Mouse (Mus musculus): ENCODE measurements at regions not wholly inside any gene's neighbourhood (a gene's known extent, or its start where the extent isn't known, plus 50 kb on each side); places are given as distances from the start of the nearest gene placed in this dataset.

DNA sequence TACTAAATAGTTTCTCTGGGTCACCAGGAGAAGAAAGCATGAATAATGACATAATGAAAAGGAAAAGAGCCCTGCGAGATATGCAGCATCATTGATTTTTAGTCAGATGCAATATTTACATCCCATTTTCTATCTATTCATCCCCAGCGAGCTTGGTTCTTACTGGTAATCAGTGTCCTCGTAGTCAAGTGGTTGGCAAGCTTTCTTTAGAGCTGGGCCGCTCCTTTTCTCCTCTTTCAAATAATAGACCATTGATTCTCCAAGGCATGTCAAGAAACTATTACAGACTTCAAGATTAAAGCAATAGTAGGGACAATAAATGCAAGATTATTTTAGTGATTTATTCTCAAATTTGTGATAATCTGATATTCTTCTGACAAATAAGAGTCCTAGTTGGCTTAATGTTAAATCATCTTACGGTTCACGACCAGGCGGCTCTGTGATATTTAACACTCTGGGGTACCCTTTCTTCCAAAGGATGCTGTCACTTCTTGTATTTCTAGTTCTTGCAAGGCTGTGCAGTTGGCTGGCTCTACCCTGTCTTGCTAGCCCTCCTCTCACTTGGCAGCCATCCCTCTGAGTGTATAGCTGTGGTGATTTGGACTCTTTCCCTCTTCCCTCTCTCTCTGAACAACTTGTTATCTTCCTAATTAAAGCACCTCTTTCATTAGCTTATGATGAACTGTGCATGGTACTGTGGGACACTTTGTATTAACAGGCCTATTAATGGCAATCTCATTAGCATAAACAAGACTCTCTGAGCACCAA is 185.6 kb upstream of the Usp25 start:
- DNase-seq: no peak

- DNase-seq: no peak
Measured at GRCm38 (mm10) chr16:76821261-76821660, 192.2 kb upstream of the Usp25 start.

- DNase-seq: peak; percentile 29
Measured at GRCm38 (mm10) chr16:76816056-76816885, 197.2 kb upstream of the Usp25 start.

DNA sequence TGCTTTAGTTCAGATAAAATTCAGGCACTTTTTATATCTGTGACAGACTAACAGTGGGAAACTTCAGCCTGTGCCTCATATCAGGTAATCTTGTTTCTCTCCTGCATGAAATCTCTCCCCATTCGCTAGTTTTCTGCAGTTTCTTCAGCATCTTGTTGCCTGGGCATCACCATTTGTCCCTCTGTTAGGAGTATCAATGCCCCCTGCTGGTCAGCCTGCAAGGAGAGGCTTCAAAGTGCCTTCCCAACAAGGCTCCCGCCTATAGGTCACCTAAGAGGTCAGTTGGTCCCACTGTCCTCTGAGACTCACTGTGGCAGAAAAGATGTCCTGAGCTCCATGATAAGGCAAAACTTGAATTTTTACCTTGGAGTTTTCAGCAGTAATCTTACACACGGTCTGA is 209.8 kb upstream of the Usp25 start:
- DNase-seq: peak; percentile 57

GRCm38 (mm10) chr16:76786405-76787155 is 226.9 kb upstream of the Usp25 start:
- DNase-seq: peak; percentile 92

- DNase-seq: no peak
Measured at GRCm38 (mm10) chr16:76782656-76783055, 230.8 kb upstream of the Usp25 start.

- no peak for DNase-seq
Measured at GRCm38 (mm10) chr16:76775790-76776189, 237.7 kb upstream of the Usp25 start.

DNA sequence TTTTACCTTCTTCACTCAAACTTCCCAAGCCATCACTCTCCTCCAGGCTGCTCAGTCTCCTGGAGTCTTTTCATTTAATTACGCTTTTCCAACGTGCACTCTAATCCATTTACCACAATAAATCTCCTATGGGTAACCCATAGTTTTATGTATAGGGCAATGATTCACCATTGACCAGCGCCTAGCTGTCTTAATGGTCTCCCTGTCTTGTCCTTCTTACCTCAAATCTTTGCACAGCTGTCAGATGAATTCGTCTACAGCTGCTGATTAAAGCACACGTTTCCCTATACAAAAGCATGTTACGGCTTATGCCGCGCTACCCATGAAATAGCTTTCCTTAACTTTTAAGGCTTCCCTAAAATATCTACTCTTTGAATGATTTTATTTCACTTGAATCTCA is 239.5 kb upstream of the Usp25 start:
- no peak for DNase-seq

- DNase-seq: no peak
Measured at GRCm38 (mm10) chr16:76773466-76773865, 240.0 kb upstream of the Usp25 start.

DNA sequence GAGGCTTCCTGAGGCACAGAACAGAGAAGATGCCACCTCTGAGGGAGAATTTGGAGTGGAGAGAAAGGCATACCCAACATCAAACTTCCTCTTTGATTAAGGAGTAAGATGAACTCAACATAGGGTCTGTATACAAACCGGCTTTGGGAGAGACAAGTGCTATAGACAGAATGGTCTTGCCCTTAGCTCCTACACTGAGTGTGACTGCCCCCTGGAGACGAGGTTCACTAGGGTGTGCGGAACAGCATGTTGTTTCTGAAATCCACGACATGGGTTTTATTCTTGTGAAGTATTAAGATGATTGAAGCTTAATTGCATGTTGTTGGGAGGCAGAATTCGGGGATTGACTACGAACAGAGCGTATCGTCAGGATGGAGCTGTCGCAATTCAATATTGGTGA is 244.9 kb upstream of the Usp25 start:
- peak; percentile 78 for DNase-seq

- DNase-seq: no peak
Measured at GRCm38 (mm10) chr16:76766636-76767035, 246.9 kb upstream of the Usp25 start.

- no peak for DNase-seq
Measured at GRCm38 (mm10) chr16:76765536-76765935, 248.0 kb upstream of the Usp25 start.

DNA sequence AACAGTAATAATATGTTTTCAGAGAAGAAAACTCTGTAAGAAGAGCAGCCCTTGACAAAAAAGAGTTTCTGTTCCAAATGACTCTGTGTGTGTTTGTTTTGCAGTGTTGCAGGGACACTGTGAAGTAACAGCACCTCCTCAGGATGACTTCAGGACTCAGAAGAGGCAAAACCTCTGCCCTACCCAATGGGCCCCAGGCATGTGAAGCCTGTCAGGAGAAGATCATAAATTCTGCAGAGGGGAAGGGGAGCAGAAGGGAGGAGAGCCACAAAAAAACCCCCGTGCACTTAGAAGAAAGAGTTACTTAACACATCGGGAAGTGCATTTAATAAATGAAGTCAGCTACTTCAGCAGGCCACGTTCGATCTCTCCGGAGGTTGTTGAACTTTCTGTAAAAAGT is 248.5 kb upstream of the Usp25 start:
- DNase-seq: no peak

DNA sequence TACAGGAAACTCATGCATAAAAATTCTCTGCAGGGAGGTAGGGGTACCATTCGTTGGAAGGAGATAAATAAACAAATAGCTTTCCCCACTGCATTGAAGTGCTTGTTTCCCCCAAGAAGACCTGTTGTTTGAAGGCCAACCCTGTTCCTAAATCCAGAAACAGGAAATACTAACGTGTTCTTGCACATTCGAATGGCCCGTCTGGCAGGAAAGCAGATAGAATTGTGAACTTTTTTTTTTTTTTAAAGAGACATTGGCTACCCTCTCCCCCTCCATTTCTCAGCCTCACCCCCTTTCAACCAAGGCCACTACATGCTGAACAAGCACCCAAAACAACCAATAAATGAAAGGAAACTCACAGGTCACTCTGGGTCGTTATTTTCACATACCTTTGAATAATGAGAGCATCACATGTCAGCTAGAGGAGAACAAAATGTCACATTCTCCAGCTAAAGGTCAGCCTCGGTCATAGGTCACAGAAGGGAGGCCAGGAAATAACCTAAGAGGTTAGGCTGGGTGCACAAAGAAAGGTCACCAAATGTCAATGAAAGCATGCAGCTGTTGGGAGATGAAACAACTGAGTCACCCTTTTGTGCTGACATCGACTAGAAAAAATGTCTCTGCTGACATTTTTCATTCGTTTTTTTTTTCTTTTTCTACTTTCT is 250.8 kb upstream of the Usp25 start:
- peak; percentile 78 for DNase-seq

GRCm38 (mm10) chr16:76761848-76762247 is 251.7 kb upstream of the Usp25 start:
- DNase-seq: no peak

- no peak for DNase-seq
Measured at GRCm38 (mm10) chr16:76761004-76761403, 252.5 kb upstream of the Usp25 start.

- DNase-seq: no peak
Measured at GRCm38 (mm10) chr16:76754871-76755270, 258.6 kb upstream of the Usp25 start.

- no peak for DNase-seq
Measured at GRCm38 (mm10) chr16:76746385-76746784, 267.1 kb upstream of the Usp25 start.

DNA sequence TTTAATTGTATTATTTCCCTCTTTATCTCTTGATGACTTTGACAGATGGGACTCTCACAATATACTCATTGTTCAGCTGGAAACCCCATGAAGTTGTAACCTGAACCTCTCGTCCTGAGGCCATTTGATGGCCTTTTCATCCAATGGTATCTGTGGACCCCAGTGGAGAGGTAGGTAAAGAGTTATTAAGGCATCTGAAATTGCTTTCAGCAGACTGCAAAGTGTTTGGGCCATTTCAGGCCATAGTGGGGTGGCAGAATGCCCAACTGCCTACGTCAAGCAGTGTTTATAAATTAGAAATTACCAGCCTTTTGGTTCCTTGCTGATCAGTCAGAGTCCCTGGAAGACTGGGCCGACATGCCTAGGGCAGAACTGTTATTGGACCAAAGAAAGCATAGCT is 272.4 kb upstream of the Usp25 start:
- DNase-seq: no peak

DNA sequence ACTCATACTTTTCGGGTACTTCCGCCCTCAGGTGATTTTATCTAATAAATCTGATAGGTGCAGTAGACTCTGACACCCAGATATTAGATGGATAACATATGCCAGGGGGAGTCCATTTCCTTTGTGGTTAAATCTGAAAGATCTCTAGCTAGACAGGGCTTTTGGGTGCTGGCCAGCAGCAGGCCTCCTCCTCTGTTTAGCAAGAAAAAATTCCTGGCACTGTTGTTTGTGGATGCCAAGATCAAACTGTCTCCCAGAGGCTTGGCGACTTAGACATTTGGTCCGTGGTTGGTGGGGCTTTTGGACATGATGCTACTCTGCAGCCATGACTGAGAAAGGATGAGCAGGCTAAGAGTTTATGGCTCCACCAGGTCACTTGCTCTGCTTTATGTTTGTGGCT is 287.5 kb upstream of the Usp25 start:
- DNase-seq: no peak

- no peak for DNase-seq
Measured at GRCm38 (mm10) chr16:76725271-76725670, 288.2 kb upstream of the Usp25 start.

DNA sequence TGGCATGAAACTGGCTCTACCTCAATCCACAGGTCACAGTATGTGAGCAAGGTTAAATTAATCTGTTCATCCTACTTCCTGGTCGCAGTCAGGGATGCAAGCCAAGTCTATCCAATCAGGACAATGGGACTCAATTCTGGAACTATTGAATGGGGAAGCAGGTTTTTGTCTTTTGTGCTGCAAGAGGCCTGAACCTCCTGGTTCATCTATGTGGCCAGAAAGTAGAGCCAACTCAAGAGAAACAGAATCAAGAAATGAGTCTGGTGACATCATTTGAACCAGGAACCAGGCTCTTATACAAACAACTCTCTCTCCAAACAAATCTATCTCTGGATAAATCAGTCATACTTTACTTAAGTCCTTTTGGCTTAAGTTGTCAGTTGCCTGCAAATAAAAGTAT is 294.7 kb upstream of the Usp25 start:
- DNase-seq: no peak

DNA sequence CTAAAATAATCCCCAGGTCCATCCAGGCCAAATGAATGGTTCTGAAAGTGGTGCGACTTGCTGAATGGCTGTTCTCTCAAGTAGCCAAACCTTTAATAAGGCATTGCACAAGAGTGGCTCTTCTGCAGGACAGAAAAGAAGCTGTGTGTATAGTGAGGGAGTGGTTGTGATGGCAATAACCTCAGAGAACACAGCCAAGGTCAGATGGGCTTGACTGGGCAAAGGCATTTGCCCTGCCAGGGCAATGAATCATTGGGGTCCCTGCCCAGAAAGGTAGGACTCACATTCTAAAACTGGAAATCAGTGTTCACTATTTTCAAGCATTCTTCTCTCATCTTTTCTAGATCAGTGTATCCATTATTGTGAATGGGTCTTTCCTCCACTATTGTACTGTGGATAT is 295.4 kb upstream of the Usp25 start:
- DNase-seq: no peak

All from lung, postnatal 36 days (tissue).